Mouse (Mus musculus) embryonic facial prominence, embryonic 10.5 days (tissue): ENCODE measurements around the gene Bend7. TPM values are rescaled to one million over a fixed set of nuclear protein-coding genes. Genes with fewer than 3 reads are reported as not detected.
A peak's percentile ranks its signal among the peaks of the same experiment; 100 is the strongest.

ENCODE experiments used
- DNase-seq: peaks from one replicate; pipeline ENCODE4 v3.0.0-alpha.2; 2017; ENCODE audit warnings: low spot score
- H3K27ac ChIP-seq: fragments of 300-500 bp; sonication (generic); replicated peaks from 2 replicates; pipeline ENCODE4 v1.5.1; 2016; ENCODE audit warnings: mild to moderate bottlenecking
- H3K27me3 ChIP-seq: fragments of 300-500 bp; sonication (generic); replicated peaks from 2 replicates; pipeline ENCODE4 v1.6.1; 2016; ENCODE audit warnings: low read depth, mild to moderate bottlenecking; ENCODE audit not compliant: poor library complexity, severe bottlenecking
- H3K36me3 ChIP-seq: fragments of 300-500 bp; sonication (generic); replicated peaks from 2 replicates; pipeline ENCODE4 v1.6.1; 2016; ENCODE audit warnings: mild to moderate bottlenecking, moderate library complexity
- H3K4me1 ChIP-seq: fragments of 300-500 bp; sonication (generic); 2 replicates; pipeline ENCODE4 v1.6.1; 2016
- H3K4me3 ChIP-seq: fragments of 300-500 bp; sonication (generic); 2 replicates; pipeline ENCODE4 v1.5.1; 2016; ENCODE audit warnings: mild to moderate bottlenecking, moderate library complexity
- H3K9me3 ChIP-seq: fragments of 300-500 bp; sonication (generic); 2 replicates; pipeline ENCODE4 v1.6.1; 2016; ENCODE audit warnings: mild to moderate bottlenecking
- WGBS: fragments of 180-500 bp; shearing (Covaris S2); methylation state at CpG from one replicate; pipeline ENCODE4 v1.1.7; 2016; 5-methylcytosine and 5-hydroxymethylcytosine counted together
- polyA plus RNA-seq: library from polyadenylated mRNA; unstranded; fragments of >200 nt; fragmentation: Nextera tagmentation; extraction: Ambion mirVana; gene quantifications from 2 replicates; pipeline ENCODE4 v1.2.1, GENCODE M21; 2016

Bend7 gene
- polyA plus RNA-seq, 1 experiment from 2014 or later, result 2.5 TPM

GRCm38 (mm10) chr2:4785016-4785415 is 67.4 kb downstream of the Bend7 start:
- no peak for DNase-seq
- Histone ChIP-seq H3K4me1 (peaks cover 5% of the 10 kb centered on the region), H3K4me3 (no peak overlapping the region), H3K9me3 (no peaks in the 10 kb centered on the region), H3K27ac (no peak overlapping the region), H3K36me3 (no peaks in the 10 kb centered on the region), H3K27me3 (no peaks in the 10 kb centered on the region)
- WGBS, result 90% methylated on average over 6 of the region's 6 CpGs

- H3K27me3 ChIP-seq, result no peaks in the 10 kb centered on the region
- WGBS, result 88% methylated on average over 7 of the region's 7 CpGs
- DNase-seq, result no peak
- no peak overlapping the region for H3K27ac ChIP-seq
- H3K4me3 ChIP-seq, result no peak overlapping the region
- H3K4me1 ChIP-seq, result peaks cover 5% of the 10 kb centered on the region
- H3K36me3 ChIP-seq, result no peaks in the 10 kb centered on the region
- no peaks in the 10 kb centered on the region for H3K9me3 ChIP-seq
These were observed 69.6 kb downstream of the Bend7 start for GRCm38 (mm10) chr2:4787223-4787622.

GRCm38 (mm10) chr2:4791646-4792045 is 74.0 kb downstream of the Bend7 start:
- 83% methylated on average over 8 of the region's 8 CpGs for WGBS

DNA sequence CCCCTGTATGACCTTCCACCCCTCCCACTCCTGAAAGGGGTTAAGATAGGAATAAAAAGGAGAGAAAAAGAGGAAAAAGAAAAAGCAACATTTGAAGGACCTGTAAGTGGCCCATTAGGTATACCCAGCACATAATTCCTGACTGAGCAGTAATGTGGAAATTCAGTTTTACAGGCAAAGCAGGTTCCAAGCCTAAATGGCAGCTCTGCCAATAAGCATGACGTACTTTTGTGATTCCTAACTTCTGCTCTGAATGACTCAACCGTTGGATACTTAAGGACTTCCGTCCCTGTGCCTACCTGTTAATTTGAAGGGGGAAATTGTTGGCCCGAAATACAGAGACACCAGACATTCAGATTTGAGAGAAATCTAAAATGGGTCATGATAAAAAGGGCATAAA is 74.9 kb downstream of the Bend7 start:
- H3K36me3 ChIP-seq, result no peaks in the 10 kb centered on the region
- no peaks in the 10 kb centered on the region for H3K4me1 ChIP-seq
- no peaks in the 10 kb centered on the region for H3K27me3 ChIP-seq
- no peak overlapping the region for H3K4me3 ChIP-seq
- H3K27ac ChIP-seq, result no peak overlapping the region
- no peaks in the 10 kb centered on the region for H3K9me3 ChIP-seq
- DNase-seq, result no peak
- 94% methylated on average over 4 of the region's 4 CpGs for WGBS

More at GRCm38 (mm10) chr2:4791646-4792045, 74.0 kb downstream of the Bend7 start:
- no peaks in the 10 kb centered on the region for H3K27me3 ChIP-seq
- no peak overlapping the region for H3K27ac ChIP-seq
- H3K4me3 ChIP-seq, result no peak overlapping the region
- DNase-seq, result no peak
- no peaks in the 10 kb centered on the region for H3K36me3 ChIP-seq
- H3K9me3 ChIP-seq, result no peaks in the 10 kb centered on the region
- no peaks in the 10 kb centered on the region for H3K4me1 ChIP-seq

DNA sequence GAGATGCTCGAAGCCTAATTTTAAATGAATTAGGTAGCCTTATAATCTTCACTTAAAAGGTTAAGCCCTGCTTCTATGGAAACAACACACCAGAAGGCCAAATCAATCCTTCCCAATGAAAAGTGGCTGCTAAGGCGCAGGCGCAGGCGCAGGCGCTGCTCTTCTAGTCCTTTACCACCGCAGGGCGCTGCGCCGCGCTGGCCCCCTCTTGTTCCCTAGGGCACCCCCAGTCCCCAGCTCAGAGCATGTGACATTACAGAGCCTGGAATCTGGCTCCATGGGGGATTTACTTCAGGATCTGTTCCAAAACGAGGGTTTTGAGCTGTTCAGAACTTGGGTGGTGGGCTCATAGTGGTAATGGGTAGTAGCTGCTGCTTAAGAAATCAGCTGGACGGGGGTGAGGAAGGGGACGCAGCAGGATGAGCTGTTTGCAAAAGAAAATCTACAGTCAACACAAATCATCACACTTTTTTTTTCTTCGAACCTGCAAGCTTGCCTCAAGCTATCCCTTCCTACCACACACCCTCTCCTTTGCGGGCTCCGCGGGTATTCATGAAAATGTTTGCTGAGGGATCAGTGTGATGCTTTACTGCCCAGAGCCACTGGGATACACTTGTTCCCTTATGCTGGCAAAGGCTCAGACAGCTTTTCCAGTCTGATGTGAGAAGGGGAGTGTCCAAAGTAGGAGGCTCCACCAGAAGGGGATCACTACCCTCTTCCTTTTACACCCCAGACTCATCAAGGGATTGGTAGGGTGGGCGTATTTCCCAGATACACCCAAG is 85.0 kb downstream of the Bend7 start:
- DNase-seq, result peak; percentile 38
- H3K4me3 ChIP-seq, result peak overlapping the region; percentile 31
- H3K36me3 ChIP-seq, result no peaks in the 10 kb centered on the region
- no peak overlapping the region for H3K27ac ChIP-seq
- H3K27me3 ChIP-seq, result peaks cover 11% of the 10 kb centered on the region; the same call in 1 of the 2 replicates
- peaks cover 17% of the 10 kb centered on the region for H3K4me1 ChIP-seq
- H3K9me3 ChIP-seq, result no peaks in the 10 kb centered on the region
- WGBS, result 48% methylated on average over 18 of the region's 18 CpGs

- no peak for DNase-seq
- Histone ChIP-seq H3K4me3 (no peak overlapping the region), H3K36me3 (no peaks in the 10 kb centered on the region), H3K27me3 (peaks cover 15% of the 10 kb centered on the region), H3K4me1 (peaks cover 11% of the 10 kb centered on the region), H3K27ac (no peak overlapping the region), H3K9me3 (no peaks in the 10 kb centered on the region)
- 37% methylated on average over 5 of the region's 5 CpGs for WGBS
These were observed 98.7 kb downstream of the Bend7 start for GRCm38 (mm10) chr2:4816308-4816707.

DNA sequence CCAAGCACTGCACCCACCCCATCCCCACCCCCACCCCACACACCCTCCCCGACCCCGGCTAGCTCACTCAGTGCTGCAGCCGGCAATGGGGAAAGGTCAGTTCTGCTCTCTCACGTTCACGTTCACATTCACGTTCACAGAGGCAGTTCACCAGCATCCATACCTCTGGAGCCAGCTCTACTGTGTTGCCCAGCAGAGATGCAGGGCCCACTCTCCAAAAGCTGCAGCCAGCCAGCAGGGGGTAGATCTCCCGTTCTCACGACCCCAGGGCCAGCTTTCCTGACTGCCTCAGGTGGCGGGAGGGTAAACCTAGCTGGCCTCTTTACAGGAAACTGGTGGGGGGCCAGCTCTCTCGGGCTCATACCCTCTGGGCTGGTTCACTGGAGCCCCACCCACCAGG is 100.0 kb downstream of the Bend7 start:
- DNase-seq, result peak; percentile 41
- peak overlapping the region; percentile 51 for H3K27ac ChIP-seq
- no peaks in the 10 kb centered on the region for H3K36me3 ChIP-seq
- H3K27me3 ChIP-seq, result peaks cover 15% of the 10 kb centered on the region
- no peaks in the 10 kb centered on the region for H3K9me3 ChIP-seq
- peaks cover 11% of the 10 kb centered on the region for H3K4me1 ChIP-seq
- peak overlapping the region; percentile 42 for H3K4me3 ChIP-seq
- WGBS, result 3% methylated on average over 10 of the region's 10 CpGs

GRCm38 (mm10) chr2:4820230-4820629 is 102.6 kb downstream of the Bend7 start:
- no peak overlapping the region for H3K27ac ChIP-seq
- H3K27me3 ChIP-seq, result peaks cover 15% of the 10 kb centered on the region
- no peaks in the 10 kb centered on the region for H3K9me3 ChIP-seq
- WGBS, result 89% methylated on average over 3 of the region's 3 CpGs
- H3K4me1 ChIP-seq, result peaks cover 13% of the 10 kb centered on the region
- no peaks in the 10 kb centered on the region for H3K36me3 ChIP-seq
- H3K4me3 ChIP-seq, result no peak overlapping the region
- DNase-seq, result no peak

GRCm38 (mm10) chr2:4824067-4824466 is 106.4 kb downstream of the Bend7 start:
- WGBS, result 73% methylated on average over 9 of the region's 9 CpGs
- Histone ChIP-seq H3K27me3 (no peaks in the 10 kb centered on the region; the same call in 1 of the 2 replicates), H3K9me3 (no peaks in the 10 kb centered on the region), H3K4me1 (peaks cover 5% of the 10 kb centered on the region; the same call in 1 of the 2 replicates), H3K4me3 (no peak overlapping the region), H3K36me3 (no peaks in the 10 kb centered on the region), H3K27ac (no peak overlapping the region)
- no peak for DNase-seq

DNA sequence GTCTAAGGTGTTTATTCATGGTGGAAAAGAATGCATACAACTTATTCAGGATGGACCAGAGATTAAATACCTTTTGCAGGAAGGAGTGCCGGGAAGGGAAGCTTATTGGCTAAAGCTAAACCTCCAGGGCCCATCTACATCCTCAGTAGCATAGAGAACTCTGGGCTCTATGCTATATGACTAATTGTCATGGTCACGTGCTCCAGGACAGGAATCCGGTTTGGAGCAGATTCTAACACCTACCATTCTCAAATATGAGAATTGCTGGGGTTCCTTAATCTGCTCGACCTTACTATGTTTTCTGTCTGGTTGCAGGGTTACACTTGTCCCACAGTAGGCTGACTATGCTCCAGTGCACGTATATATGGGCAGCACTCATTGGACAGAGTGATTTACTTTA is 110.4 kb downstream of the Bend7 start:
- no peak overlapping the region for H3K4me3 ChIP-seq
- no peaks in the 10 kb centered on the region for H3K36me3 ChIP-seq
- H3K27me3 ChIP-seq, result no peaks in the 10 kb centered on the region; the same call in 1 of the 2 replicates
- WGBS, result 84% methylated on average over 5 of the region's 5 CpGs
- no peaks in the 10 kb centered on the region for H3K9me3 ChIP-seq
- DNase-seq, result no peak
- H3K27ac ChIP-seq, result no peak overlapping the region
- peaks cover 8% of the 10 kb centered on the region; the same call in 1 of the 2 replicates for H3K4me1 ChIP-seq

DNA sequence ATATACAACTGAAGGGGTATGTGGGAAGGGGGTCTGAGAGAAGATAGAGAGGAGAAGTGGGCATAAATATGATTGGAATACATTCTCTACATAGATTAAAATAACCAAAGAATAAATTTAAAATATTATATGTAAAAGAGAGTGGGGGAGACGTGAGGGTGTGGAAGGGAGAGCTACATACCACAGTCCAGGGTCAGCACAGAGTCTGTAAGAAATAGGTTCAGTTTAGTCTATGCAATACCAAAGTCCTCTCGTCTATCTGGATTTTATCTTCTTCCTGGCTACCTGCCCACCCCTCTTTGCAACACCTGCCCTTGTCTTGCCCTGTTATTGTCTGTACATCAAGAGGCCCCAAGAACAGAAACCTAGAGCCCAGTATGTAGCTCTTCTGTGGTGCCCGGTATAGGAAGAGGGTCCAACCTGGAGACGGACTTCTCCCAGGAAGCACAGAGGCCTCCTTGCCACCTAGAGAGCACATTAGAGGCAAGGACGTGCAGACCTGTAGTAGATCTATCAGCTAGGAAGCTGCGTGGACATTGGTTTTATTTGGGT is 110.9 kb downstream of the Bend7 start:
- no peak for DNase-seq
- Histone ChIP-seq H3K27ac (no peak overlapping the region), H3K4me1 (peaks cover 8% of the 10 kb centered on the region; the same call in 1 of the 2 replicates), H3K27me3 (no peaks in the 10 kb centered on the region; the same call in 1 of the 2 replicates), H3K9me3 (no peaks in the 10 kb centered on the region), H3K4me3 (no peak overlapping the region), H3K36me3 (no peaks in the 10 kb centered on the region)
- WGBS, result 89% methylated on average over 6 of the region's 6 CpGs

DNA sequence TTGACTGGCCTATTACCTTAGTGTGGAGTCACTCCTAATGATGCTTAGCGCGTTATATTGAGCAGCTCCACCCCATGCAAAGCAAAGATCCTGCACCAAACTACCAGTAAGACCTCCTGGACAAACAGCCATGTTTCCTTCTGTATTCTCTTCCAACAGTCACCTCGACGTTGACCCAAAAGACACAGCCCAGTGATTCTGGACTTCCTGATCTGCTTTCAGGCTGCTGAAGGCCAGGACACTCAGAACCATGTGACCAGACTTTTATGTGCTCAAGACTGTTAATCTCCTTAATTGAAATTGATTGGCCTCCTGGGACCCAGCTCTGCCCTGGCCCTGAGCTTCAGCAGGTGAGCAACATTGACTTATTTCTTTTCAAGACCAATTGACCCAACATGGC is 111.4 kb downstream of the Bend7 start:
- no peak overlapping the region for H3K27ac ChIP-seq
- no peaks in the 10 kb centered on the region for H3K9me3 ChIP-seq
- peaks cover 8% of the 10 kb centered on the region; the same call in 1 of the 2 replicates for H3K4me1 ChIP-seq
- 85% methylated on average over 4 of the region's 4 CpGs for WGBS
- DNase-seq, result no peak
- H3K36me3 ChIP-seq, result no peaks in the 10 kb centered on the region
- H3K27me3 ChIP-seq, result no peaks in the 10 kb centered on the region; the same call in 1 of the 2 replicates
- H3K4me3 ChIP-seq, result no peak overlapping the region
